Mouse (Mus musculus): ENCODE data around the gene Esrrg. TPM values are rescaled to one million over a fixed set of nuclear protein-coding genes. Genes with fewer than 3 reads are reported as not detected.

Esrrg gene
- polyA plus RNA-seq, 1 experiment from 2014 or later = 22.4 TPM

- no peaks in the 10 kb centered on the region for H3K36me3 ChIP-seq
- H3K27me3 ChIP-seq (ENCODE audit: insufficient read depth, poor library complexity, severe bottlenecking) = no peaks in the 10 kb centered on the region
- no peak for DNase-seq (ENCODE audit: low spot score)
- peaks cover 7% of the 10 kb centered on the region for H3K4me1 ChIP-seq
- H3K27ac ChIP-seq = no peak overlapping the region
- 44% methylated on average over 1 of the region's 1 CpGs for WGBS
- H3K4me3 ChIP-seq = no peak overlapping the region
- no peaks in the 10 kb centered on the region for H3K9me3 ChIP-seq
These were observed 286.9 kb downstream of the Esrrg start for GRCm38 (mm10) chr1:187895459-187895858.

GRCm38 (mm10) chr1:187896291-187896690 lies 287.7 kb downstream of the Esrrg start:
- no peaks in the 10 kb centered on the region for H3K9me3 ChIP-seq
- no peak for DNase-seq (ENCODE audit: low spot score)
- H3K27ac ChIP-seq = no peak overlapping the region
- no peak overlapping the region for H3K4me3 ChIP-seq
- H3K36me3 ChIP-seq = no peaks in the 10 kb centered on the region
- H3K27me3 ChIP-seq (ENCODE audit: insufficient read depth, poor library complexity, severe bottlenecking) = no peaks in the 10 kb centered on the region
- H3K4me1 ChIP-seq = peaks cover 7% of the 10 kb centered on the region
- 94% methylated on average over 3 of the region's 3 CpGs for WGBS

GRCm38 (mm10) chr1:187896910-187897309 lies 288.3 kb downstream of the Esrrg start:
- WGBS = 86% methylated on average over 7 of the region's 7 CpGs
- Histone ChIP-seq H3K9me3 (no peaks in the 10 kb centered on the region), H3K36me3 (no peaks in the 10 kb centered on the region), H3K4me3 (no peak overlapping the region), H3K4me1 (peaks cover 8% of the 10 kb centered on the region), H3K27ac (no peak overlapping the region), H3K27me3 (ENCODE audit: insufficient read depth, poor library complexity, severe bottlenecking) (no peaks in the 10 kb centered on the region)
- no peak for DNase-seq (ENCODE audit: low spot score)

- H3K27ac ChIP-seq = no peak overlapping the region
- no peak overlapping the region for H3K4me3 ChIP-seq
- DNase-seq (ENCODE audit: low spot score) = no peak
- no peaks in the 10 kb centered on the region for H3K27me3 ChIP-seq (ENCODE audit: insufficient read depth, poor library complexity, severe bottlenecking)
- 78% methylated on average over 4 of the region's 4 CpGs for WGBS
- H3K36me3 ChIP-seq = no peaks in the 10 kb centered on the region
- H3K9me3 ChIP-seq = no peaks in the 10 kb centered on the region
- H3K4me1 ChIP-seq = peaks cover 13% of the 10 kb centered on the region
These were observed 290.9 kb downstream of the Esrrg start for GRCm38 (mm10) chr1:187899541-187899940.

- no peak overlapping the region for H3K4me3 ChIP-seq
- peaks cover 6% of the 10 kb centered on the region; the same call in 1 of the 2 replicates for H3K4me1 ChIP-seq
- no peak for DNase-seq (ENCODE audit: low spot score)
- no peaks in the 10 kb centered on the region for H3K9me3 ChIP-seq
- no peaks in the 10 kb centered on the region for H3K36me3 ChIP-seq
- 48% methylated on average over 6 of the region's 6 CpGs for WGBS
- H3K27ac ChIP-seq = no peak overlapping the region
- no peaks in the 10 kb centered on the region for H3K27me3 ChIP-seq (ENCODE audit: insufficient read depth, poor library complexity, severe bottlenecking)
These were observed 292.2 kb downstream of the Esrrg start for GRCm38 (mm10) chr1:187900756-187901155.

- no peaks in the 10 kb centered on the region for H3K9me3 ChIP-seq
- H3K36me3 ChIP-seq = no peaks in the 10 kb centered on the region
- H3K4me3 ChIP-seq = no peak overlapping the region
- no peak overlapping the region for H3K27ac ChIP-seq
- peaks cover 7% of the 10 kb centered on the region for H3K4me1 ChIP-seq
- WGBS = 63% methylated on average over 3 of the region's 3 CpGs
- H3K27me3 ChIP-seq (ENCODE audit: insufficient read depth, poor library complexity, severe bottlenecking) = no peaks in the 10 kb centered on the region
- no peak for DNase-seq (ENCODE audit: low spot score)
These were observed 293.6 kb downstream of the Esrrg start for GRCm38 (mm10) chr1:187902176-187902575.

- no peaks in the 10 kb centered on the region for H3K27me3 ChIP-seq (ENCODE audit: insufficient read depth, poor library complexity, severe bottlenecking)
- WGBS = 77% methylated on average over 4 of the region's 4 CpGs
- peaks cover 22% of the 10 kb centered on the region for H3K4me1 ChIP-seq
- DNase-seq (ENCODE audit: low spot score) = no peak
- no peaks in the 10 kb centered on the region for H3K9me3 ChIP-seq
- no peak overlapping the region for H3K27ac ChIP-seq
- H3K36me3 ChIP-seq = no peaks in the 10 kb centered on the region
- no peak overlapping the region for H3K4me3 ChIP-seq
These were observed 296.1 kb downstream of the Esrrg start for GRCm38 (mm10) chr1:187904731-187905130.

GRCm38 (mm10) chr1:187907407-187907806 lies 298.8 kb downstream of the Esrrg start:
- Histone ChIP-seq H3K9me3 (no peaks in the 10 kb centered on the region), H3K27me3 (ENCODE audit: insufficient read depth, poor library complexity, severe bottlenecking) (no peaks in the 10 kb centered on the region), H3K27ac (peak overlapping the region; percentile 87), H3K4me1 (peaks cover 31% of the 10 kb centered on the region), H3K36me3 (no peaks in the 10 kb centered on the region), H3K4me3 (no peak overlapping the region)
- WGBS = 61% methylated on average over 7 of the region's 7 CpGs
- DNase-seq (ENCODE audit: low spot score) = no peak

GRCm38 (mm10) chr1:187907871-187908270 lies 299.3 kb downstream of the Esrrg start:
- Histone ChIP-seq H3K9me3 (no peaks in the 10 kb centered on the region), H3K4me1 (peaks cover 31% of the 10 kb centered on the region), H3K4me3 (no peak overlapping the region), H3K36me3 (no peaks in the 10 kb centered on the region), H3K27ac (peak overlapping the region; percentile 87), H3K27me3 (ENCODE audit: insufficient read depth, poor library complexity, severe bottlenecking) (no peaks in the 10 kb centered on the region)
- no peak for DNase-seq (ENCODE audit: low spot score)
- WGBS = 5% methylated on average over 3 of the region's 3 CpGs

GRCm38 (mm10) chr1:187910718-187911117 lies 302.1 kb downstream of the Esrrg start:
- peak; percentile 79 for DNase-seq (ENCODE audit: low spot score)
- Histone ChIP-seq H3K27me3 (ENCODE audit: insufficient read depth, poor library complexity, severe bottlenecking) (no peaks in the 10 kb centered on the region), H3K9me3 (no peaks in the 10 kb centered on the region), H3K36me3 (no peaks in the 10 kb centered on the region), H3K4me1 (peaks cover 31% of the 10 kb centered on the region), H3K4me3 (no peak overlapping the region), H3K27ac (peak overlapping the region; percentile 84)
- WGBS = 47% methylated on average over 7 of the region's 7 CpGs

- Histone ChIP-seq H3K36me3 (no peaks in the 10 kb centered on the region), H3K4me3 (no peak overlapping the region), H3K4me1 (peaks cover 35% of the 10 kb centered on the region), H3K9me3 (no peaks in the 10 kb centered on the region), H3K27ac (peak overlapping the region; percentile 84), H3K27me3 (ENCODE audit: insufficient read depth, poor library complexity, severe bottlenecking) (no peaks in the 10 kb centered on the region)
- 37% methylated on average over 6 of the region's 6 CpGs for WGBS
- no peak for DNase-seq (ENCODE audit: low spot score)
These were observed 302.6 kb downstream of the Esrrg start for GRCm38 (mm10) chr1:187911201-187911600.

GRCm38 (mm10) chr1:187918303-187918702 lies 309.7 kb downstream of the Esrrg start:
- Histone ChIP-seq H3K4me3 (no peak overlapping the region), H3K36me3 (no peaks in the 10 kb centered on the region), H3K27me3 (ENCODE audit: insufficient read depth, poor library complexity, severe bottlenecking) (no peaks in the 10 kb centered on the region), H3K9me3 (no peaks in the 10 kb centered on the region), H3K27ac (no peak overlapping the region), H3K4me1 (peaks cover 15% of the 10 kb centered on the region)
- 87% methylated on average over 6 of the region's 6 CpGs for WGBS
- DNase-seq (ENCODE audit: low spot score) = no peak

GRCm38 (mm10) chr1:187918939-187919338 lies 310.3 kb downstream of the Esrrg start:
- no peaks in the 10 kb centered on the region for H3K27me3 ChIP-seq (ENCODE audit: insufficient read depth, poor library complexity, severe bottlenecking)
- H3K36me3 ChIP-seq = no peaks in the 10 kb centered on the region
- peaks cover 15% of the 10 kb centered on the region for H3K4me1 ChIP-seq
- no peak overlapping the region for H3K27ac ChIP-seq
- WGBS = 77% methylated on average over 4 of the region's 4 CpGs
- H3K4me3 ChIP-seq = no peak overlapping the region
- no peaks in the 10 kb centered on the region for H3K9me3 ChIP-seq
- no peak for DNase-seq (ENCODE audit: low spot score)

- WGBS = 78% methylated on average over 5 of the region's 5 CpGs
- DNase-seq (ENCODE audit: low spot score) = no peak
- no peak overlapping the region for H3K4me3 ChIP-seq
- H3K9me3 ChIP-seq = no peaks in the 10 kb centered on the region
- H3K36me3 ChIP-seq = no peaks in the 10 kb centered on the region
- H3K4me1 ChIP-seq = peaks cover 15% of the 10 kb centered on the region
- H3K27ac ChIP-seq = no peak overlapping the region
- H3K27me3 ChIP-seq (ENCODE audit: insufficient read depth, poor library complexity, severe bottlenecking) = no peaks in the 10 kb centered on the region
These were observed 311.7 kb downstream of the Esrrg start for GRCm38 (mm10) chr1:187920156-187920777.
